Mouse (Mus musculus) G1E (cell line): ENCODE results near the gene Tpp1. TPM values are rescaled to one million over a fixed set of nuclear protein-coding genes. Genes with fewer than 3 reads are reported as not detected.
A peak's percentile ranks its signal among the peaks of the same experiment; 100 is the strongest.
"Not testable (repeated sequence)": the region's sequence is repeated elsewhere in the genome, so short reads cannot be mapped to it uniquely, and the experiment has no call there.

ENCODE experiments used
- ATAC-seq: 2 replicates; pipeline ENCODE4 v1.8.0; 2016; ENCODE audit warnings: mild to moderate bottlenecking; ENCODE audit not compliant: insufficient number of reproducible peaks, poor library complexity, low FRiP score, severe bottlenecking; ENCODE audit errors: extremely low read depth
- DNase-seq: peaks from one replicate; pipeline ENCODE4 v3.0.0; 2012; ENCODE audit warnings: low spot score
- H3K27me3 ChIP-seq: 2 replicates; pipeline ENCODE4 v1.6.1; 2012; ENCODE audit warnings: mild to moderate bottlenecking, low read length, inconsistent platforms; ENCODE audit not compliant: insufficient read depth
- H3K36me3 ChIP-seq: replicated peaks from 2 replicates; pipeline ENCODE3; 2012; ENCODE audit warnings: mild to moderate bottlenecking, inconsistent platforms
- H3K4me1 ChIP-seq: 2 replicates; pipeline ENCODE4 v1.6.1; 2012; ENCODE audit warnings: low read depth, low read length, inconsistent platforms, mixed read lengths; ENCODE audit not compliant: insufficient read depth
- H3K4me3 ChIP-seq: 2 replicates; pipeline ENCODE4 v1.5.1; 2012; ENCODE audit warnings: low read depth, mild to moderate bottlenecking, inconsistent platforms, low read length, moderate library complexity, mixed read lengths
- H3K9me3 ChIP-seq: replicated peaks from 2 replicates; pipeline ENCODE4 v1.6.1; 2012; ENCODE audit warnings: inconsistent platforms
- CTCF ChIP-seq: IDR thresholded peaks from 2 replicates; pipeline ENCODE4 v1.5.1; 2012; ENCODE audit warnings: low read depth, low read length, inconsistent platforms, mixed read lengths
- GATA1 ChIP-seq: IDR thresholded peaks from 2 replicates; pipeline ENCODE4 v1.6.1; 2012; ENCODE audit warnings: borderline replicate concordance, low read length, inconsistent platforms, mixed read lengths
- GATA2 ChIP-seq: IDR thresholded peaks from 2 replicates; pipeline ENCODE4 v1.6.1; 2012; ENCODE audit warnings: low read depth, low read length, inconsistent platforms, borderline replicate concordance
- POLR2AphosphoS5 ChIP-seq: IDR thresholded peaks from 2 replicates; pipeline ENCODE4 v1.6.1; 2012; ENCODE audit warnings: low read depth, low read length, inconsistent platforms; ENCODE audit not compliant: insufficient replicate concordance
- TAL1 ChIP-seq: conservative IDR thresholded peaks from 2 replicates; pipeline ENCODE4 v1.6.1; 2012; ENCODE audit warnings: low read depth, low read length, inconsistent platforms, mixed read lengths
- polyA plus RNA-seq: library from polyadenylated mRNA; stranded (reverse); fragments of >175 nt; gene quantifications from 2 replicates; pipeline ENCODE4 v1.2.3, GENCODE M21; 2012
- total RNA-seq, 2 experiments: library from RNA; stranded (forward) in 1 of 2; stranded (reverse) in 1 of 2; fragments of 200-1000 nt in 1 of 2; fragments of >200 nt in 1 of 2; fragmentation: Nextera tagmentation in 1 of 2; gene quantifications; 2 replicates each; pipeline ENCODE4 v1.2.3; 2014 to 2017

The Tpp1 gene
- total and polyA plus RNA-seq, 3 experiments, result 48.8 to 157 (median 72.9) TPM

DNA sequence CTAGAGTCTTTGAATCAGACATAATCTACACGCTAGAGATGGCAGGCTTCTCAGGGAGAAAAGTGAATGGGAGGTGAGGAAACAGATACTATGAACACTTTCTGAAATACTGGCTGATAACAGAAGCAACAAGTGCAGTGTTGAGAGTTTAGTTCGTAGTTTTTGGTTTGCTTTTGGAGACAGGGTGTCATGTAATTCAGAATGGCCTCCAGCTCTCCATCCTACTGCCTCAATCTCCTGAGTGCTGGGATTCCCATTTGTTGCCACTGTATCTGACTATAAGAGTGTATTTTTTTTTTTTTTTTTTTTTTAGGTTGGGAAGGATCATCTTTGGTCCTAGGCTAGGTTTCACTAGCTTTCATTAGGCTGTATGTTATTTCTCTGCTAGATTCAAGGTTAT, 13.7 kb downstream of the Tpp1 start:
- H3K4me1 ChIP-seq, result peaks cover 87% of the 10 kb centered on the region
- H3K36me3 ChIP-seq, result peaks cover 66% of the 10 kb centered on the region

GRCm38 (mm10) chr7:105737648-105738047, 14.4 kb downstream of the Tpp1 start:
- H3K9me3 ChIP-seq, result no peaks in the 10 kb centered on the region
- ATAC-seq (no peak), DNase-seq (no peak)
- peak overlapping the region; percentile 82 for H3K4me3 ChIP-seq
- TF ChIP-seq POLR2AphosphoS5 (no peak), GATA2 (no peak), TAL1 (no peak), CTCF (no peak), GATA1 (no peak)
- H3K27me3 ChIP-seq, result no peaks in the 10 kb centered on the region
- peaks cover 66% of the 10 kb centered on the region for H3K36me3 ChIP-seq
- peaks cover 83% of the 10 kb centered on the region for H3K4me1 ChIP-seq

More for the DNA sequence above, 13.7 kb downstream of the Tpp1 start:
- DNase-seq (no peak), ATAC-seq (no peak)
- Histone ChIP-seq H3K27me3 (no peaks in the 10 kb centered on the region), H3K9me3 (no peaks in the 10 kb centered on the region), H3K4me3 (no peak overlapping the region; the same call in 1 of the 2 replicates)
- TF ChIP-seq TAL1 (no peak), GATA1 (no peak), GATA2 (no peak), POLR2AphosphoS5 (no peak), CTCF (no peak)

GRCm38 (mm10) chr7:105736911-105737521, 15.0 kb downstream of the Tpp1 start, which contains the start of gene Rrp8:
Gene Rrp8 (minus strand): TSS chr7:105737385.
- peak; percentile 43 for DNase-seq

GRCm38 (mm10) chr7:105736264-105736901, 15.7 kb downstream of the Tpp1 start, which contains the start of gene Ilk:
Gene Ilk (plus strand): TSS chr7:105736592.
- ATAC-seq, result peak; percentile 92
- H3K4me1 ChIP-seq, result peaks cover 73% of the 10 kb centered on the region

More at GRCm38 (mm10) chr7:105736911-105737521, 15.0 kb downstream of the Tpp1 start, which contains the start of gene Rrp8:
- peak within 1 kb of the TSS; percentile 82 for H3K4me3 ChIP-seq
- no peaks in the 10 kb centered on the region for H3K27me3 ChIP-seq
- peaks cover 66% of the 10 kb centered on the region for H3K36me3 ChIP-seq
- ATAC-seq, result peak; percentile 19; the same call in 1 of the 2 replicates
- H3K9me3 ChIP-seq, result no peaks in the 10 kb centered on the region
- TF ChIP-seq GATA2, result no peak
- H3K4me1 ChIP-seq, result peaks cover 79% of the 10 kb centered on the region

GRCm38 (mm10) chr7:105735464-105735863, 16.6 kb downstream of the Tpp1 start:
- not testable (repeated sequence) for ATAC-seq, H3K27me3 ChIP-seq, H3K9me3 ChIP-seq, DNase-seq
- peaks cover 64% of the 10 kb centered on the region for H3K4me1 ChIP-seq
- peaks cover 66% of the 10 kb centered on the region for H3K36me3 ChIP-seq
- peak overlapping the region; percentile 82 for H3K4me3 ChIP-seq

More at GRCm38 (mm10) chr7:105736264-105736901, 15.7 kb downstream of the Tpp1 start, which contains the start of gene Ilk:
- no peak for TF ChIP-seq GATA2
- TF ChIP-seq TAL1, result no peak
- TF ChIP-seq GATA1, result no peak
- no peak for TF ChIP-seq POLR2AphosphoS5
- no peak for TF ChIP-seq CTCF
- Histone ChIP-seq H3K4me3 (peak within 1 kb of the TSS; percentile 82), H3K36me3 (peaks cover 66% of the 10 kb centered on the region), H3K27me3 (no peaks in the 10 kb centered on the region), H3K9me3 (no peaks in the 10 kb centered on the region)
- DNase-seq, result peak; percentile 77

DNA sequence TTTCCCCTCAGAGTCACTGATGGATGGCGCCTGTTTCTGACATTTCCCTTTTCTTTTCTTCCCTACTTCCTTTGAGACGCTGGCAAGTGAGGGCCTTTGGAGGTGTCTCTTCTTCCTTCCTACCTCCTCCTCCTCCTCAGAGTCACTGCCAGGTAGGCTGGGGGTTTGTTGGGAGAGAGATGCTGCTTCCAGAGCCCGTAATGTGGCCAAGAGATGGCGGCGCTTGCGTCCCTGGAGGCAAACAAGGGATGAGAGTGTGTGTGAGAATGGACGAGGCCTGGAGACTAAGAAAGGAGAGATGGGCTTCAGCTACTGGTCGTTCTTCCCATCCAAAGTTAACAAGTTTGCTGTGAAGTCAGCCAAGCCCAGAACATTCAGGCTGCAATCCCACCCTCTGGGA, 17.2 kb downstream of the Tpp1 start:
- Histone ChIP-seq H3K4me1 (peaks cover 57% of the 10 kb centered on the region), H3K9me3 (no peaks in the 10 kb centered on the region), H3K27me3 (no peaks in the 10 kb centered on the region), H3K36me3 (peaks cover 66% of the 10 kb centered on the region), H3K4me3 (peak overlapping the region; percentile 3; the same call in 1 of the 2 replicates)
- ATAC-seq (no peak), DNase-seq (no peak)
- TF ChIP-seq POLR2AphosphoS5, result no peak
- no peak for TF ChIP-seq CTCF
- no peak for TF ChIP-seq GATA2
- TF ChIP-seq TAL1, result no peak
- no peak for TF ChIP-seq GATA1
